Mouse (Mus musculus): ENCODE measurements at regions not wholly inside any gene's neighbourhood (a gene's known extent, or its start where the extent isn't known, plus 50 kb on each side); places are given as distances from the start of the nearest gene placed in this dataset.
"Not testable (repeated sequence)": the region's sequence is repeated elsewhere in the genome, so short reads cannot be mapped to it uniquely, and the experiment has no call there.

- DNase-seq: no peak
Observed at GRCm38 (mm10) chr12:11037951-11038350, 112.9 kb downstream of the Kcns3 start.

- DNase-seq: no peak
Observed at GRCm38 (mm10) chr12:11020571-11021545, 130.0 kb downstream of the Kcns3 start.

- DNase-seq: no peak
Observed at GRCm38 (mm10) chr12:11011159-11011558, 139.7 kb downstream of the Kcns3 start.

GRCm38 (mm10) chr12:10984295-10984694 lies 166.6 kb downstream of the Kcns3 start:
- no peak for DNase-seq

GRCm38 (mm10) chr12:10949184-10949583 lies 201.7 kb downstream of the Kcns3 start:
- no peak for DNase-seq

GRCm38 (mm10) chr12:10941064-10941463 lies 209.8 kb downstream of the Kcns3 start:
- DNase-seq: no peak

DNA sequence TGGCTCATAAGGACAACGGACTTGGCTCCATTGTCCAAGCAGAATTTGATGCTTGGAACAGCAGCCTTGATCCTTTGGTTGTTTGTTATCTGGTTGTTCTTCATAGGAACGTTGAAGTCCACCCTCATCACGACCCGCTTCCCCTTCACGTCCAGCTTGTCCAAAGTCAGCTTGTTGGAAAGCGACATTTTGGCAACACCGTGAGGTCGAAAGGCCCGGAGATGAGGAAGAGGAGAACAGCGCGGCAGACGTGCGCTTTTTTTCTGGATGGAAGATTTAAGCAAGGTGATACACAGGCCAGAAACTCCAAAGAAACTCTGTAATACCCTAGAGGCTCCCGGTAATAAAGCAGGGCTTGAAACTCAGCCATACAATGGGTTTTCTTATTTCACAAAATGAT lies 250.8 kb downstream of the Kcns3 start:
- DNase-seq: not testable (repeated sequence)

GRCm38 (mm10) chr12:10878791-10879190 lies 272.1 kb downstream of the Kcns3 start:
- no peak for DNase-seq

DNA sequence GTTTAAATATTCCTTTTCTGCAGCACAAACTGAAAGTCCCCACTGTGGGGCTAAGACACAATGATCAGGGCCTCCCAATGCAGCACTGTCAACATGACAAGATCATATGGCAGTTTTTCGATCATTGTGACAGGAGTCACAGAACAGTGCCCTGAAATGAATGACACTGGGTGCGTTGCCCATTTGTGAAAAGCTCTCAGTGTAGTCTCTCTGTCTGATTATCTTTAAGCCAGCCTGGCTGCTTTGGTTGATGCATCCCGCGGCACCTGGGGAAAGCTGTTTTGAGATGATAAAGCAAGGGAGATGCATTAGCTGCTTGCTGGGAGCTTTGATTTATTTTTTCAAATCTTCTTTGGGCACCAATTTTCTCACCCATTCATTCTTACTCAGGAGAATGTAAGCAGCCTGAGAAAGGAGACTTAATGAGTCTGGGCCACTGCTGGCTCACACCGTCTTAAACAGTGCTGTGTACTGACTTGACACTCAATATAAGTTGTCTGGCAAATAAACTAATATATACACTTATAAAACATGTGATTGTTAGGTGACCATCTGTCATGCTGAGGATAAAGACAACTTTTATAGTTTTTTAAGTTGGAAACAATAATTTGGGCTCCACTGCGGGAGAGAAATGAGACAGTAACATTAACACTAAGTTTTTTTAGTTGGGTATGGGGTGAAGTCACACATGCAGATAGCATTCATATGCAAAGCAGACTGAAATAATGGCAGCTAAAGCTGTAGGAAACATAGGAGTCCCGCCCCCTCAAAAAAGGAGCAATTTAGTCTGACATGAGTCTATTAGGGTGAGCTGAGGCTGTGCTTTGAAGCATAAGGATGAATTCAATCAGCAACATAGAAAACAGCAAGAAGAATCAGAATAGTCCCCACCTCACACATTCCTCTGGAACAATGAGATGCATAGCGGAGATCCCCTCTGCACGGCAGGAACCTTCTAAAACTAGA lies 276.0 kb downstream of the Kcns3 start:
- no peak for DNase-seq

- DNase-seq: no peak
Observed at GRCm38 (mm10) chr12:10873716-10874401, 277.0 kb downstream of the Kcns3 start.

DNA sequence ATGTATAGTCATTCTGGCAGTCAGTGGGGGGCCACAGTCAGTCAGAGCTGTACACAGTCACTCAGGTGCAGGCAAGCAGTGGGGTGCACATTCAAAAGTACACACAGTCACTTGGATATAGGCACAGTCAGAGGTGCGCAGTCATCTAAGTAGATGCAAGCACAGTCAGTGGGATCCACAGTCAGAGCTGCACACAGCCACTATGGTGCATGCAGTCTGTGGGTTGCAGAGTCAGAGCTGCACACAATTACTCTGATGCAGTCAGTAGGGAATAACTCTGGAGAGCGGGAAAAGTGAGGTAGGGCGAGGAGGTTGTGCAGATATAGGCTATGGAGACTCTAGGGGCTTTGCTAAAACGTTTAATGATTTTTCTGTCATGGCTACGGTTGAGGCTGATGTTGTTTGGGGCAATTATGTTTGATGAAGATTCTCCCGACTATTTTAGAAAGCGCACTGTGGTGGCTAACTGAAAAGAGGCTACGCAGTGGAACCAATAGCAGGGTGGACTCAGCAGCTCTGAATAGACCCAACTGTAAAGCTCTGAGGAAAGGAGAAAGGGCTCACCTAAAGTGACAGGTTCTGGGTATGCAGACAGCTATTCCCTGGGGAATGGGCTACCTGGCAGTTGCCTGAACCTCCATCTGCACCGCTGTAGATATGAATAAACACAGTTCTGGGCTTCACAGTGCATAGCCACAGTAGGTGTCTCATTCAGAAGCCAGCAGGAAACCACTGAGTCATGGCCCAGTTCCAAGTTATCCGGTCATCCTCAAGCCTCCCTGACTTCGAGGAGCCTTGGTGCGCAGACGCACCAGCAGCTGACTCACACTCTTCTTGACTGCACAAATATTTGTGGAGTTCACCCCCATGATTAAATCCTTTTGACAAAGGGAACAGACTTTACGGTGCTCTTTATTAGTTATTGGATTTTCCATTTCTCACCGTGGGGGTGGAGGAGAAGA lies 282.9 kb downstream of the Kcns3 start:
- DNase-seq: peak; percentile 12 to 14

DNA sequence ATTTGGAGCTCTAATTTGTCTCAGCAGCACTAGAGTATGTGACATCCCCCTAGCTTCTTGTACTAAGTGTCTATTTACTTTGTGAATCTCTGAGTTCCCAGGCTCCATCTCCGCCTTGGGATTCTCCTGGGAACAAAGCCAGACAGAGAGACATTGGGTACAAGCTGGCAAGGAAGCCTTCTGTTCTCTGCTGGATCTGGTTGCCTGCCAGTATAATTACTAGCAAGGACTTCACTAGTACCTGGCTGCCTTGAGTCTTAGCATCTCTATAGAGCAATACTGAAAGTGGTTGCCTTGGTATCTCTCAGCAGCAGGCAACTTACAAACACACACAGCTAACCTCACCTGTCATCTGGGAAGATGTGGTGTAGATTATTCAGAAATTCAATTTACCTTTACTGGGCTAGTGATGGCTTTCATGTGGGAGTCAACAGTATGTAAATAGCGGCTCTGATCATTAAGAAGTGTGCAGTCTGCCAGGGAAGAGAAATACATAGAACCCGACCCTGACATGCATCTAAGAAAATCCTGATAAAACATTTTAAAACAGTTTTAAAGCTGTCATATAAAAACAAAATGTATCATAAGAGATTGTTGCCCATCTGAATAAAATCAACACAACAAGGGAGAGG lies 283.8 kb downstream of the Kcns3 start:
- DNase-seq: peak; percentile 53 to 76

- DNase-seq: no peak
Observed at GRCm38 (mm10) chr12:10865294-10865693, 285.6 kb downstream of the Kcns3 start.

GRCm38 (mm10) chr12:10820335-10820734 lies 330.5 kb downstream of the Kcns3 start:
- DNase-seq: peak in 1 of 2 experiments; percentile 5

DNA sequence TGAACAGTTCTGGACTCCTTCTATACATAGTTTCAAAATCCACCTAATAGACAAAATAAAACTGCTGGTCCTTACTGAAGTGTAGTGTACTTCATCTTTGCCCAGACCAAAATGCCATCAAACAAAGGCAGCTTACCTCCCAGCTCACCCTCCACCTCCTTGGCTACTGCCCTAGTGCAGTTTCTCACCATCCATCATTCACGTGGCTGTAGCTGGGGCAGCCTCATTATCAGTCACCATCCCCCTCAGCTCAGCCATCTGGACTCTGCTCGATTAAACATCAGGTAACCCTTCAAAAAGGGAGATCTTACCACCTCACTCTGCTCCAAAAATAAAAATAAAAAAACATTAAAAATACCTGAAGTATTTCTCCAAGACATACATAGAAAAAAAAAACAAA lies 332.8 kb downstream of the Kcns3 start:
- peak in 1 of 2 experiments; percentile 17 for DNase-seq

DNA sequence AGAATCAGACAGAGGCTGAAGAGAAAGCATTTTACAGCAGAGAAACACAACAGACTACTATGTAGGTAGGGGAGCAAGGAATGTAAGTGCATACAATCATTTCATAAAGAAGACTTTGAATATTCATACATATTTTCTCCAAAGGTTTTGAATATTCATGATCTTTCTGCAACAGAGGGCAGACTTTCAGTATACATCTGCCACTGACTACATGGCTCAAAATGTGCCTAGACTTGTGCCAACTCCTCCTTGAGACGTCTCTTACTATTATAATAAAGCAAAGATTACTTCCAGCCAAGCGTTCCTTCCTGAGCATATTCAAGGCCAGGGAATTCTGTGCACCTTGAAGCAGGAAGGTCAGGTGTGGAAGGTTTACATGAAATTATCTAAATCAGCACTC lies 333.3 kb downstream of the Kcns3 start:
- no peak for DNase-seq

- no peak for DNase-seq
Observed at GRCm38 (mm10) chr12:10810597-10810996, 340.3 kb downstream of the Kcns3 start.

DNA sequence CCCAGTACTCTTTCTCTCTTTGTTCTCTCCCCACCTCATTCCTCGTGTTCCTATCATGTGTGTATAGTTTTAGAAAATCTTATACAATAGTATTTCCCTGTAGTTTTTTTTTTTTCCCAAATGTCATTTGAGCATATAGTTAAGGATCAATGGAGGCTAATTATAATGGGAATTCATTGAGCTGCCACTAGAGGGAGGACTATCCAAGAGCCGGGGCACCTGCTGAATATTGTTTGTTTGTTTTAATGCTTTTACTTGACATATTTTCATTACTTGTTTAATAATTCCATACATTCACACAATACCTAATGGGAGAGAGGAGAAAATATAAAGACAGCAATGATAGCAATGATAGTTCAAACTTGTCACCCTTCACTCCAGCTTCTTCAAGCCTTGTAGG lies 346.4 kb downstream of the Kcns3 start:
- DNase-seq: no peak

Data from cerebellum, postnatal 25 days (tissue).